Mouse (Mus musculus) kidney, embryonic 14.5 days (tissue): Measurements from ENCODE around the gene Rnf146. TPM values are rescaled to one million over a fixed set of nuclear protein-coding genes. Genes with fewer than 3 reads are reported as not detected.

Experiments
- ATAC-seq: fragments of 200-750 bp; cut with Nextera tagmentation; 2 replicates; pipeline ENCODE4 v1.8.0; 2017; ENCODE audit warnings: moderate number of reproducible peaks, mild to moderate bottlenecking, moderate TSS enrichment, moderate library complexity; ENCODE audit not compliant: low FRiP score, low TSS enrichment
- H3K27ac ChIP-seq: fragments of 300-500 bp; sonication (generic); 2 replicates; pipeline ENCODE4 v1.5.1; 2014; ENCODE audit warnings: low read depth, mild to moderate bottlenecking, low read length, moderate library complexity, mixed read lengths
- H3K27me3 ChIP-seq: fragments of 300-500 bp; sonication (generic); 2 replicates; pipeline ENCODE4 v1.6.1; 2014; ENCODE audit warnings: mild to moderate bottlenecking, low read length; ENCODE audit not compliant: control insufficient read depth, insufficient read depth
- H3K36me3 ChIP-seq: fragments of 300-500 bp; sonication (generic); 2 replicates; pipeline ENCODE4 v1.6.1; 2014; ENCODE audit warnings: low read length, mixed read lengths; ENCODE audit not compliant: control insufficient read depth, insufficient read depth
- H3K4me1 ChIP-seq: fragments of 300-500 bp; sonication (generic); 2 replicates; pipeline ENCODE4 v1.6.1; 2014; ENCODE audit warnings: low read length, mixed read lengths; ENCODE audit not compliant: control insufficient read depth, insufficient read depth
- H3K4me2 ChIP-seq: fragments of 300-500 bp; sonication (generic); replicated peaks from 2 replicates; pipeline ENCODE4 v1.6.1; 2014; ENCODE audit warnings: low read depth, mild to moderate bottlenecking, low read length
- H3K4me3 ChIP-seq: fragments of 300-500 bp; sonication (generic); 2 replicates; pipeline ENCODE4 v1.5.1; 2014; ENCODE audit warnings: mild to moderate bottlenecking, low read length
- H3K9ac ChIP-seq: fragments of 300-500 bp; sonication (generic); 2 replicates; pipeline ENCODE4 v1.6.1; 2014; ENCODE audit warnings: low read depth, mild to moderate bottlenecking, low read length, moderate library complexity
- H3K9me3 ChIP-seq: fragments of 300-500 bp; sonication (generic); 2 replicates; pipeline ENCODE4 v1.6.1; 2016; ENCODE audit warnings: low read length; ENCODE audit not compliant: control insufficient read depth
- WGBS: fragments of 180-500 bp; shearing (Covaris S2); extraction: QIAGEN DNeasy Blood & Tissue Kit; methylation state at CpG from one replicate; pipeline ENCODE4 v1.1.7; 2014; 5-methylcytosine and 5-hydroxymethylcytosine counted together
- polyA plus RNA-seq: library from polyadenylated mRNA; unstranded; fragments of >200 nt; fragmentation: Nextera tagmentation; extraction: Ambion mirVana; gene quantifications from 2 replicates; pipeline ENCODE4 v1.2.1, GENCODE M21; 2014

The Rnf146 gene
- polyA plus RNA-seq, 1 experiment from 2014 or later, result 36.4 TPM

DNA sequence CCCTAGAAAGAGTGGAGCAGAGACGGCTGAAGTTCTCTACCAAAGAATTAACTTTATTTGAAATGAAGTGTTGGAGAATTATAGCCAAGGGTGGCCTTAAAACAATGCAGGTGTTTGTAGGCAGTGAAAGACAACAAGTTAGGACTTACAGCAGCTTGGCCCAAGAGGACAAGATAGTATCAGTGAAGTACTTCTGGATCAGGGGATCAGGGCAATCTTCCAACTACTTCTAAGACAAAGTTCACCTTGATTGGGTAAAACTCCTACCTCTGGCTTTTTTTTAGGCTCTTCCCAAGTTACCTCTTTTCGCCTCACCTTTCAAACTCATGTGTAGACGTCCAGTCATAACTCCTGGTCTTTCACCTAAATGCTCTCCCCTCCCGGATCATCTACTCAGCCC, 60.0 kb downstream of the Rnf146 start:
- H3K9me3 ChIP-seq, result no peaks in the 10 kb centered on the region
- ATAC-seq, result no peak
- H3K4me3 ChIP-seq, result no peak overlapping the region
- H3K27me3 ChIP-seq, result no peaks in the 10 kb centered on the region
- no peak overlapping the region for H3K4me2 ChIP-seq
- H3K36me3 ChIP-seq, result no peaks in the 10 kb centered on the region
- no peaks in the 10 kb centered on the region for H3K4me1 ChIP-seq
- H3K27ac ChIP-seq, result no peak overlapping the region
- WGBS, result 94% methylated on average over 4 of the region's 4 CpGs
- H3K9ac ChIP-seq, result no peak overlapping the region

Other genes starting within 250 kb of the Rnf146 start
- 0.44 and 0.66 TPM in 2 replicates for gene Soga3, start 218.6 kb downstream of the Rnf146 start, polyA plus RNA-seq
- gene Gm49353, start 163.5 kb downstream of the Rnf146 start, polyA plus RNA-seq, result not detected in 2 replicates
- gene 9330159F19Rik, start 150.8 kb downstream of the Rnf146 start, polyA plus RNA-seq, result 0.06 and 0.07 TPM in 2 replicates
- 24.2 and 34.2 TPM in 2 replicates for gene Echdc1, start 49.3 kb downstream of the Rnf146 start, polyA plus RNA-seq
- gene Rspo3, start 173.4 kb upstream of the Rnf146 start, polyA plus RNA-seq, result 14.0 and 17.3 TPM in 2 replicates